Mouse (Mus musculus): ENCODE data around the gene Psmb3. TPM values are rescaled to one million over a fixed set of nuclear protein-coding genes. Genes with fewer than 3 reads are reported as not detected.
"Not testable (repeated sequence)": the region's sequence is repeated elsewhere in the genome, so short reads cannot be mapped to it uniquely, and the experiment has no call there.

The Psmb3 gene
- polyA plus RNA-seq, 1 experiment from 2014 or later, result 473 TPM

GRCm38 (mm10) chr11:97714356-97714755 is 11.2 kb downstream of the Psmb3 start:
- no peak for ATAC-seq (ENCODE audit: low read depth)
- Histone ChIP-seq H3K4me1 (replicated peaks) (no peaks in the 10 kb centered on the region), H3K36me3 (peaks cover 85% of the 10 kb centered on the region), H3K4me2 (no peak overlapping the region), H3K27ac (replicated peaks) (no peak overlapping the region), H3K9ac (no peak overlapping the region), H3K9me3 (no peaks in the 10 kb centered on the region), H3K4me3 (no peak overlapping the region), H3K27me3 (no peaks in the 10 kb centered on the region)
- WGBS, result 94% methylated on average over 3 of the region's 3 CpGs

DNA sequence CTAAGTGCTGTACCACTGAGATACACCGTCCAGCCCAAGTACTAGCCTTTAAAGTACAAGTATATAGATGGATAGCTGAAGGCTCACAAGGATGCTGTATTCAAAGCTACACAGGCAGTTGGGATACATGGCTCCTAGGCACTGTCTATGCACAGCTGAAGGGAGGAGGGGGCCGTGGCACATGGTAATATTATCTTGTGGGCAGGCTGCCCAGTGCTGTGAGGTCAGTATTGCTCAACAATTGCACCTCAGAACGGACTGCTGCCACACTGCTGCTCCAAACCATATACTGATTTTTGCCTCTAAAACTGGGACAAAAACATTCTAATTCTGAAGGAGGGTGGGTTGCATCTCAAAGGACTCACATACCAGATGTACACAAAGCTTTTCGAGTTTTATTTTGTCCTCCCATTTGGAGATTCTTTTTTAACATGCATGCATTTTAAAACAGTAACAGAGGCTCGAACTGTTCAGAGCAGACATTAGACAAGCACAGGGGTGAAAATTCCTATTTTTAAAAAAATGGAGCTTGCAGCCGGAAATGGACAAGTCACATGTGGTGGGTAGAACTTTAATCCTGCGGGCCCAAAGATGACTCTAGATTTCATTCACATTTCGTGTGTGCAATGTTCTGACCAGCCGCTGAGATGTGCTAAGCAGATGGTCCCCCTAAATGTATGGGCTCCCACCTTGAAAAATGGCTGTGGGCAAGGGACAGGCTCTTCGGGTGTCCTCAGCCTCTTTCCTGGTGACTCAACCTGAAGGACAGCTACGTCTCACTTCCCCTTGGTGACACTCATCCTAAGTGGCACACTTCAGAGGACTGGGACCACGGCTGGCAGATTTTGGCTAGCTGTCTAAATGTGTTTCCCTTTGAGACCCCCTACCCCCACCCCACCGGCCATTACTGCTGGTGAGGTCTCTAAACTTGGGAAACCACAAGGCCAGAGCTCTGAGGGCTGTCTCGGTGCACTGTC is 11.9 kb downstream of the Psmb3 start:
- H3K36me3 ChIP-seq, result peaks cover 91% of the 10 kb centered on the region
- no peaks in the 10 kb centered on the region for H3K4me1 ChIP-seq (replicated peaks)
- H3K9me3 ChIP-seq, result no peaks in the 10 kb centered on the region
- 92% methylated on average over 14 of the region's 14 CpGs for WGBS
- no peak overlapping the region for H3K9ac ChIP-seq
- no peak for ATAC-seq (ENCODE audit: low read depth)
- H3K27me3 ChIP-seq, result no peaks in the 10 kb centered on the region
- H3K4me2 ChIP-seq, result no peak overlapping the region
- no peak overlapping the region for H3K4me3 ChIP-seq
- no peak overlapping the region for H3K27ac ChIP-seq (replicated peaks)

GRCm38 (mm10) chr11:97716021-97716420 is 12.8 kb downstream of the Psmb3 start:
- no peak for ATAC-seq (ENCODE audit: low read depth)
- H3K4me1 ChIP-seq (replicated peaks), result no peaks in the 10 kb centered on the region
- no peak overlapping the region for H3K27ac ChIP-seq (replicated peaks)
- 88% methylated on average over 8 of the region's 8 CpGs for WGBS
- no peaks in the 10 kb centered on the region for H3K9me3 ChIP-seq
- H3K27me3 ChIP-seq, result no peaks in the 10 kb centered on the region
- H3K9ac ChIP-seq, result no peak overlapping the region
- no peak overlapping the region for H3K4me3 ChIP-seq
- no peak overlapping the region for H3K4me2 ChIP-seq
- peaks cover 97% of the 10 kb centered on the region for H3K36me3 ChIP-seq

DNA sequence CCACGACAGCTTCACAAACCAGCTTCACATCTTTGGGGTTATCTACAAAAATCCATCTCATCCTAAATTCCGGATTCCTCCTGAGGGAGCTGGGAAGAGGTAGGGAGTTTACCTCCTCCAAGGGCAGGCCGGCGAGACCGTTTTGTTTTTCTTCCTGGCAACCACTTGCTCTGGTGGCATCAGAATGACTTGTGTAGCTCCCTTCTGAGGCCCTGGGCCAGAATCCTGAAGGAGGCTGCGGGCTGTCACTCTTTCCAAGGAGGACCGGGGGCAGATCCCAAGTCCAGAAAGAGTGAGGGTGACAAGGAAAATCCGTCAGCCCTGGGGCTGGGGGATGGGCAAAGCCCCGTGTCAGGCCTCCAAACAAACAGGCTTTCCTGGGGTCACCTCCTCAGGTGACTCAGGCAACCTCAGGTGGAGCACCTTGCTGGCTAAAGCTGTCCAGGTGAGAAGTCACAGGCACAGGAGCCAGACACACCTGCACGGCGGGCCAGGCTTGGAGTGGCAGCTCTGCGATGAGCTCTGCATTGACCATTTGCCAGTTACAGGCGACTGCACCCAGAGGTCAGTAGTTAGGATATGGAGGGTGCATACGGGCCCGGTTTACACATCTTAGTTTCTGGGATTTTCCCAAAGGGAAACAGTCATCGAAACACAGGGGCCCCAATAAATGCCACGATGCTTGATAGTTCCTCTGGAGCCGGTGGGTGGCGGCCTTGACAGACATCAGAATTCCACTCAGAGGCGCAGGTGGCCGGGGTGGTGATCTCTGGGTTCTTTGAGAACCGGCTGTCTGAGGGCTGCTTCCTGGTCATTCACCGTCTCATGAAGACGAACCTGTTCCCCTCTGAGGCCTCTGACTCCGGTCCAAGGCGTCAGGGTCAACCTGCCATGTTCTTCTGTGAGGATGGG is 14.4 kb downstream of the Psmb3 start:
- H3K27me3 ChIP-seq, result no peaks in the 10 kb centered on the region
- H3K4me2 ChIP-seq, result no peak overlapping the region
- H3K4me3 ChIP-seq, result no peak overlapping the region
- ATAC-seq (ENCODE audit: low read depth), result no peak
- H3K27ac ChIP-seq (replicated peaks), result no peak overlapping the region
- no peaks in the 10 kb centered on the region for H3K4me1 ChIP-seq (replicated peaks)
- no peak overlapping the region for H3K9ac ChIP-seq
- H3K36me3 ChIP-seq, result peaks cover 97% of the 10 kb centered on the region
- WGBS, result 91% methylated on average over 26 of the region's 26 CpGs
- no peaks in the 10 kb centered on the region for H3K9me3 ChIP-seq

- Histone ChIP-seq H3K4me1 (replicated peaks) (no peaks in the 10 kb centered on the region), H3K27ac (replicated peaks) (no peak overlapping the region), H3K9me3 (no peaks in the 10 kb centered on the region), H3K9ac (no peak overlapping the region), H3K36me3 (peaks cover 96% of the 10 kb centered on the region), H3K27me3 (no peaks in the 10 kb centered on the region), H3K4me3 (no peak overlapping the region), H3K4me2 (no peak overlapping the region)
- no peak for ATAC-seq (ENCODE audit: low read depth)
- WGBS, result 85% methylated on average over 15 of the region's 15 CpGs
These were observed 15.2 kb downstream of the Psmb3 start for GRCm38 (mm10) chr11:97718281-97718860.

DNA sequence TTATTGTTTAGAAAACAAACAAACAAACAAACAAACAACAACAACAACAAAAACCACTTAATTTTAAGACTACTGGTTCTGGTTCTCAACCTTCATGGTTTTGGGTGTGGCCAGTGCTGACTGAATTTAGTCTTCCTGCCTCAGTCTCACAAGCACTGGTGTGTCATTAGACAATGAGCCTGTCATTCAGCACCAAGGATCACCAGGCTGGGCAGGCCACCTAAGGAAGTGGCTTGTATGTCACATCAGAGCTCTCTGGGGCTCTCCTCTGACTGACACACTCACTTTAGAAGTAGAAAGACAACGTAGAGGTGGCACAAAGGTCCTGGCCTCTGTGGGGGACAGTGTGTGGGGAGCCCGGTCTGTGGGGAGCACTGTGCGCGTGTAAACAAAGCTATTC is 15.8 kb downstream of the Psmb3 start:
- peaks cover 96% of the 10 kb centered on the region for H3K36me3 ChIP-seq
- H3K27ac ChIP-seq (replicated peaks), result no peak overlapping the region
- no peaks in the 10 kb centered on the region for H3K9me3 ChIP-seq
- WGBS, result 89% methylated on average over 4 of the region's 4 CpGs
- H3K4me1 ChIP-seq (replicated peaks), result no peaks in the 10 kb centered on the region
- H3K4me3 ChIP-seq, result no peak overlapping the region
- no peak overlapping the region for H3K4me2 ChIP-seq
- H3K9ac ChIP-seq, result no peak overlapping the region
- ATAC-seq (ENCODE audit: low read depth), result no peak
- H3K27me3 ChIP-seq, result no peaks in the 10 kb centered on the region

DNA sequence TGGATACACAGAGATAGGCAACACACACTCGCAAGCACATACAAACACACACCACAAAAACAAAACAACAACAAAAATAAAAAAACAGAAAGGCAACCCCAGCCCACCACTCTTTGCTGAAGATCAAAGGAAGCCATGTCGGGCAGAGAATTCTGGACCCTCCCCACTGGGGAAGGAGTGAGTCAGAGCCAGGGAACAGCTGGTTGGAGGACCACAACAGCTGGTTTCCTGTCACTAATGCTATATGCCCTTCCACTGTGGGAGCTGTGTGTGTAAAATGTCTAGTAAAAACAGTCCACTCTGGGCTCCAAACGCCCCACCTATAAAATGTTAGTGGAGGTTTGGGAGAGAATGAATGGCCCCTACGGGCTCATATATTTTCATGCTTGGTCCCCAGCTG is 18.1 kb downstream of the Psmb3 start:
- H3K4me2 ChIP-seq, result no peak overlapping the region
- H3K36me3 ChIP-seq, result peaks cover 97% of the 10 kb centered on the region
- no peak overlapping the region for H3K9ac ChIP-seq
- no peaks in the 10 kb centered on the region for H3K27me3 ChIP-seq
- no peak for ATAC-seq (ENCODE audit: low read depth)
- WGBS, result 93% methylated on average over 4 of the region's 4 CpGs
- H3K9me3 ChIP-seq, result no peaks in the 10 kb centered on the region
- H3K27ac ChIP-seq (replicated peaks), result no peak overlapping the region
- no peak overlapping the region for H3K4me3 ChIP-seq
- H3K4me1 ChIP-seq (replicated peaks), result no peaks in the 10 kb centered on the region

DNA sequence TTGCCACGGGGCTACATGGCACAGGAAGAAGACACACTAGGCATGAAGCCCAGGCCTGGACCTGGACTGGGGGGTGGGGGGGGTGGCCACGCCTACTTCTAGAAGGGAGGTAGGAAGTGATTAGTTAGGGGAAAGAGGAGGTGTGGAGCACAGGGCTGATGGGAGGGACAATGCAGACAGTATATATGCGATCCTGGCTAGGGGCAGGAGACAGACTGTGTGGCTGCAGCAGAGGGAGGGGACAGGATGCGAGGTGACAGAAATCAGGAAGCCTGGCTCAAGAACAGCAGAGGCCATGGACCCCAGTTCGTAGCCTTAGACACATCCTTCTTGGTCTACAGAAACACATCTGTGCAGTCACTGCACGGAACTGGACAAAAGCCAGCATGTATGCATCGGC is 20.5 kb downstream of the Psmb3 start:
- 83% methylated on average over 7 of the region's 7 CpGs for WGBS

DNA sequence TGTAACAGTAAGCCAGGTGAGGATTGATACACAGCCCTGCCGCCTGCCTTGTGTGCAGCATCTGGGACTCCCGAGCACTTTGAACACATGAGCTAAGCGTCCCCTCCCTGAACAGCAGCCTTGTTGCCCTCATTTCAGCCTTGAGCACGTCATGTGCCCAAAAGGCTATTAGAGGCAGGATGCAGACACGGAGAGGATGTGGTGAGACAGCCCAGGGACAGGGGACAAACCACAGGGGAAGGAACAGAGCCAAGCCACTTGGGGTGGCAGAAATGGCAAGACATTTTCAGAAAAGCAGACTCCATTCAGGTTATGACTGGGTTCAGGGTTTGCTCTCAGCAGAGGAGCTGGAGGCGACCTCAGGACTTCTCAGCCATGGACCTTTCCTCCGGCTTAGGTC is 25.1 kb downstream of the Psmb3 start:
- Histone ChIP-seq H3K4me3 (no peak overlapping the region), H3K27me3 (no peaks in the 10 kb centered on the region), H3K36me3 (peaks cover 95% of the 10 kb centered on the region), H3K4me1 (replicated peaks) (peaks cover 2% of the 10 kb centered on the region; the same call in 1 of the 2 replicates), H3K4me2 (no peak overlapping the region), H3K9me3 (no peaks in the 10 kb centered on the region), H3K9ac (no peak overlapping the region), H3K27ac (replicated peaks) (no peak overlapping the region)
- no peak for ATAC-seq (ENCODE audit: low read depth)
- WGBS, result 79% methylated on average over 7 of the region's 7 CpGs

More for the DNA sequence above, 20.5 kb downstream of the Psmb3 start:
- Histone ChIP-seq H3K27me3 (no peaks in the 10 kb centered on the region), H3K4me3 (no peak overlapping the region), H3K9me3 (no peaks in the 10 kb centered on the region), H3K4me1 (replicated peaks) (no peaks in the 10 kb centered on the region), H3K9ac (no peak overlapping the region), H3K27ac (replicated peaks) (no peak overlapping the region), H3K36me3 (peaks cover 99% of the 10 kb centered on the region), H3K4me2 (no peak overlapping the region)
- no peak for ATAC-seq (ENCODE audit: low read depth)

GRCm38 (mm10) chr11:97728730-97729129 is 25.5 kb downstream of the Psmb3 start:
- Histone ChIP-seq H3K4me2 (no peak overlapping the region), H3K9me3 (no peaks in the 10 kb centered on the region), H3K4me1 (replicated peaks) (peaks cover 6% of the 10 kb centered on the region), H3K36me3 (peaks cover 90% of the 10 kb centered on the region), H3K27me3 (no peaks in the 10 kb centered on the region), H3K9ac (no peak overlapping the region), H3K4me3 (no peak overlapping the region), H3K27ac (replicated peaks) (no peak overlapping the region)
- no peak for ATAC-seq (ENCODE audit: low read depth)
- WGBS, result 89% methylated on average over 7 of the region's 7 CpGs

GRCm38 (mm10) chr11:97733689-97734088 is 30.5 kb downstream of the Psmb3 start:
- Histone ChIP-seq H3K9ac (no peak overlapping the region), H3K9me3 (no peaks in the 10 kb centered on the region), H3K27ac (replicated peaks) (no peak overlapping the region; the same call in 1 of the 2 replicates), H3K36me3 (peaks cover 41% of the 10 kb centered on the region), H3K4me2 (no peak overlapping the region), H3K27me3 (no peaks in the 10 kb centered on the region), H3K4me3 (no peak overlapping the region), H3K4me1 (replicated peaks) (peaks cover 12% of the 10 kb centered on the region)
- 47% methylated on average over 10 of the region's 10 CpGs for WGBS
- no peak for ATAC-seq (ENCODE audit: low read depth)

DNA sequence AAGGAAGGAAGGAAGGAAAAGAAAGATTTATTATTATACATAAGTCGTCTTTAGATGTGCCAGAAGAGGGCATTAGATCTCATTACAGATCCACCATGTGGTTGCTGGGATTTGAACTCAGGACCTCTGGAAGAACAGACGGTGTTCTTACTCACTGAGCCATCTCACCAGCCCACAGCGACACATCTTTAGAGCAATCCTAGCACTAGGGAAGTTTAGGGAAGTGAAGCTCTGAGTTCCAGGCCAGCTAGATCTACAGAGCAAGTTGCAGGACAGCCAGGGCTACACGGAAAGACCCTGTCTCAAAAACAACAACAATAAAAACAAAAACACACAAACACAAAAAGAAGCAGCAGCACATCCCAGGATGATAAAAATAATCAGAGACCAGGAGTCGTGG is 31.6 kb downstream of the Psmb3 start:
- not testable (repeated sequence) for H3K27me3 ChIP-seq; H3K9ac ChIP-seq; ATAC-seq (ENCODE audit: low read depth); H3K4me2 ChIP-seq; H3K27ac ChIP-seq (replicated peaks); H3K4me3 ChIP-seq; H3K9me3 ChIP-seq
- peaks cover 30% of the 10 kb centered on the region for H3K36me3 ChIP-seq
- WGBS, result 88% methylated on average over 5 of the region's 5 CpGs
- peaks cover 13% of the 10 kb centered on the region for H3K4me1 ChIP-seq (replicated peaks)

Measured in neural tube, embryonic 13.5 days (tissue).